Mouse (Mus musculus) CD8-positive naive resting alpha-beta T cell, adult 2 months (primary cell): ENCODE measurements at regions not wholly inside any gene's neighbourhood (a gene's known extent, or its start where the extent isn't known, plus 50 kb on each side); places are given as distances from the start of the nearest gene placed in this dataset.

ENCODE experiments used
- DNase-seq, 2 experiments: peaks; one replicate each; pipeline ENCODE4 v3.0.0; 2022; ENCODE audit warnings: low read depth in 2 of 2, low spot score in 2 of 2

DNA sequence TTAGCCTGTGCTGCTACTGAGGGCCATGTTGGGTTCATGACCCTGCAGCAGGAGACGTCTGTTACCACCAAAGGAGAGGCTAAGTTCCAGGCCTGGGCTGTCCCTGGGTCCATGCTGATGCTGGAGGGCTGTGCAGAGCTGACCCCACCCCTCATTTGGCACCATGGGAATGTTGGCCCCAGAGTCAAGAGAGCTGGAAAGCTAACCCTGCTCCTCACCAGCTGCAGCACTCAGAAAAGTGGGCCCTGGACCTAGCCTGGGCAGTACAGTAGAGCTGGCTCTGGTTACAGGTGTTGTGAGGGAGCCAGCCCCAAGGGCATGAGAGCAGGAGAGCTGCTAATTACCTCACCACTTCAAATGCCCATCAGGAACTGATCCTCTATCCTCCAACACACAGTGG, 500.9 kb upstream of the Nr5a2 start:
- no peak for DNase-seq

DNA sequence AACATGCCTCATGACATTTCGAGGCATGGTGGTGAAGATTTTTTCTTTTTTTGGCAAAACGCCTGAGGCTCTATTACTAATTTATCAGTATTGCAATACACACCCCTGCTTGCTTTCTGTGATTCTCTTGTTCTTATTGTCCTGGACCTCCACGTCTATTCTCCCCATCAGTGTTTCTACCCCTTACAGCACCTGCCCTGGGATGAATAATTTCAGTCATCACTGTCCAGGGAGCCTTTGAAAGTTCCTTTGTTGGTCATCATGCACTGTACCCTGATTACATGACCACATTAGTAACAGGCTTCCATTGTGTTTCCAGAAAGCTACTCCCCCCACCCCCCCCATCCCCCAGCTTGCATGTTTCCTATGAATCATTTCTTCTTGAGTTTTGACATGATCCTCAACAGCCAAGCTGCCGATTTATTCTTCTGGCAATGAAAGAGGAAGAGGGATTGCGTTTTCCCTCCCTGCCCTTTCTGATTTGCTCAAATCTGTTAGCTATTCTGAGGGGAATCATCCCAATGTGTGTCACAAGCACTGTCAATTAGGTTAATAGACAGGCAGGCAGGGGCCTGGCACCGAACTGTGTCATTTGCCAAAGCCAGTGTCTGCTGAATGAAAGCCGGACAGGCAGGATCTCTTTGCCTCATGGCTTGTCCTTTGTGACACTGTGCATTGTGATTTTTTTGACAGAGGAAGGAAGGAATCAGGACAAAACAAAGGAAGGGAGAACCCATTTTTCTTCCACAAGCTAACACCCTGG, 493.4 kb upstream of the Nr5a2 start:
- no peak for DNase-seq

DNA sequence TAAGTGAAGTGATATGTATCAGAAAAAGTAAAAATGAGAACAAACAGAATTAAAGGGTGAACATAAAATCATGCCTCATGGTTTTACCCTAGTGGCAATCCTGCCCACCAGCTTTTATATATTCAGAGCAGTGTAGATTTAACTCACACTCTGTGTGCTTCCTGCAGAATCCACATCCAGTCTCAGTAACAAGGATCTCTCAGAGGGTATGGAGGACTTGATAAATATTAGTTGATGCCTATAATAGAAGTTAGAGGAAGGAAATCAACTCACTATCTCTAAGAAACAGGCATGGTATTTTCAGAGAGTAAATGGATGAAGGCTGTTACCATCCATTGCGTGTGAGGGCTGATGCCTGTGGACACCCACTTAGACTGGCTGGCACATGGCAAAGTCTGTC, 492.5 kb upstream of the Nr5a2 start:
- no peak for DNase-seq

DNA sequence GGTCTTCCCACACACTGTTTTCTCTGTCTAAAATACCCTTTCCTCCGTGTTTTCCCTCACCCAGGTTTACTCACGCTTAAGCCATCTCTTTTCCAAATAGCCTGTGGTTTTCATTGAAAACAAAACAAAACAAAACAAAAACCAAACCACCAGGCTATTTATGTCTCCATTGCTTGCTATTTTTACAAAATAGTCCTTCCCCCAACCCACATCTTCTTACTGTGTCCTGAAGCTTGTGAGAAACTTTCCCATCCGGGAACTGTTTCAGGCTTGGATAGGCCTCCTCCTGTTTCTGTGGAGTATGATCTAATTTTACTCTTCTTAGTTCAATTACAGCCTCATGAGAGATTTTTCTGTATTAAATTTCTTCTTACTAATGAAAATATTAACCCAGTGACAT, 486.2 kb upstream of the Nr5a2 start:
- DNase-seq: no peak

DNA sequence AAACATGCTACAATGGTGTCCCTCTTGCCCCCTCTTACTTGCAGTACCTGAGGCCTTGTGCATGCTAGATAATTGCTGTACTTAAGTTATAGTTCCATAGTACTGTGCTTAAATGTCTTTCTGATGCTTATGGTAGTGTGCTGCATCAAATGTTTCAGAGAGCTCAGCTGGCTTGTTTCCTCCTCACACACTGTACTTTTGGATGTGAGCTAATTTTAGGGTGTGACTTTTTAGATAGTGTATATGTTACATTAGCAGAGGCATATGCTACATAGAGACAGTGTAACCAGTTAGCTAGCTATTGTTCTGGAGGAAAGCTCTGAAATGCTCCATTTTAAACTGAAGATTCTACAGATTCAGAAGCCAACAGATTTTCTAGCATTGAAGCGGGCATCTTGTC, 467.9 kb upstream of the Nr5a2 start:
- DNase-seq: no peak

DNA sequence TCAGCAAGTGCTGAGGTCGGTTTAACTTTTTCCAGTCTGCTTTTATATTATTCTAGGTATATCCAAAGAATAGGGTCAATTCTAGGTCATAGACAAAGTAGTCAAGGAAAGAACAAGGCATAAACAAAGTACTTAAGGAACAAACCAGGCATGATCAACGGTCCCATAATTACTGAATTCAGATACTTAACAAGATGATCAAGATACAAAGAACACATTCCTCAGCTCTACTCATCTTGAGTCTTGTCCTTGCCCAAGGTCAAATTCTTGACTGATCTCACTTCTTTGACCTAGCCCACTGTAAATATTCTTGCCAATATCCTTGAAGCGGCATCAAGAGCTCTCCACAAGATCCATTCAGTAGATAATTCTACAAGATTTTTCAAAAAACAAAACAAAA, 458.1 kb upstream of the Nr5a2 start:
- DNase-seq: no peak

DNA sequence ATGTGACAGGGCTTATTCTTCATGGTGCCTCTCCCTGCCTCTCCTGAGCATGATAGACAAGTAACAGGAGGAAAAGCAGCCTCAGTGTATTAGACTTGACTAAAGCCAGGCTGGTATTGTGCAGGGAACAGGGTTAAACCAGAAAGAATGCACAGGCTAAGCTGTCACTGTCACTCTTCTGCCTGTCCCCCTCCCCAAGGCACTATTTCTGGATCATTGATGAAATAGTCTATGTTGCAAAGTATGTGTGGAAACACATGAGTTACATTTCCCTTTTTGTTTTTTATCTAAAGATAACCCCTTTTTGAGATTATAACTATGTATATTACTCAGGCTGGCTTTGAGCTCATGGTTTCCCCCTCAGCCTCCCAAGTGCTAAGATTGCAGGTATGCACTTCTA, 436.5 kb upstream of the Nr5a2 start:
- no peak for DNase-seq

DNA sequence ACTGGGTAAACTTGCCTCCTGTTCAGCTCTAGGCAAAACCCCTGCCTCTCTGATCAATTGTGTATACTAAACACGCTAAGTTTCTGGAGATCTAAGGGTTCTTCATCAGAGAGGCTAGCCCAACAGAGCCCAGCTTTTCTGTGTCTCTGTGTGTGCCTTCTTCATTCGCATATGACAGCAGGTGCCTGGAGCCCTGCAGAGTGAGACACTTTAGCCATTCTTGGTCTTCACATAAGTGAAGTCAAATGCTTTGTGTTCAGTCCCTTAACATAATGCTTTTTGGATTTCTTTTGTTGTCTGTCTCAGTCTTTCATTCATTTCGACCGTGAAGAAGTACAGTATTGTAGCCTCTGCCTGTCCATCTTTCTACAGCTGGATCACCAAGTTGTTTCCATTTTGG, 427.3 kb upstream of the Nr5a2 start:
- DNase-seq: no peak

DNA sequence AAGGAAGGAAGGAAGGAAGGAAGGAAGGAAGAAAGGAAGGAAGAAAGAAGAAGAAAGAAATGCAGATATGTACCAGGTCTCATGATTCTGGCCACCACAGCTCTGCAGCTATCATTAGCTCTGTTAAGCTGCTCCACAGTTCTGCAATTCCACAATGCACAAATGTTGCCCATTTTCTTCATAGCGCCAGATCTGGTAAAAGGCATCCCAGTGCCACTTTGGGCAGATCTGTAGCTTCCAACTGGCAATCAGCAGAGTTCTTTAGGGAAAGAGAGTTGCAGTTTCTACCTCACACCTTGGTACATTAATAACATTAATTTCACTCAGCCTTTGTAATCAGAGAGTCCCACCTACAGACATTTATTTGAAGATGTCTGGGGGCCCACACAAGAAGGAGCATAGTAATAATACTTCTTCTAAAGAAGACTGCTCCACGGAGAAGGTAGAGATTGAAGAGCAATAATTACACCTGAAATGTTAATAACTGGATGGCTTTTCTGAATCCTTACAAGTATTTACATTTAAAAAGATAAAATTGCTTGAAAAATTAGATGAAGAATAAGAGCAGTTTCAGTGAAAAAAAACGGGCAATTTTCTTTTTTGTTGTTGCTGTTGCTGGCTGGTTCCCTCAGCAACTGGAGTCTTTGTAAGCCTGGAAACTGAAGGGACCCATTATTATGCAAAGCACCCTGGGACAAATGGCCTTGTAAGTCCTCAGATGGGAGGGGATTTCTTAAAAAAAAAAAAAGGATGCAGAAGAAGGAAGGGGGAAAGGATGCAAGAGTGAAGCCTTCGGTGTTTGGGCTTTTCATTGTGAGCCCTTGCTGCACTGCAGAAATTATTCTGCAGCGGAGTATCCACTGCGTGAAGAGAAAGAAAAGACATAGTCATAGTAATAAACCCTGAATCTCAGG, 418.1 kb upstream of the Nr5a2 start:
- no peak for DNase-seq

DNA sequence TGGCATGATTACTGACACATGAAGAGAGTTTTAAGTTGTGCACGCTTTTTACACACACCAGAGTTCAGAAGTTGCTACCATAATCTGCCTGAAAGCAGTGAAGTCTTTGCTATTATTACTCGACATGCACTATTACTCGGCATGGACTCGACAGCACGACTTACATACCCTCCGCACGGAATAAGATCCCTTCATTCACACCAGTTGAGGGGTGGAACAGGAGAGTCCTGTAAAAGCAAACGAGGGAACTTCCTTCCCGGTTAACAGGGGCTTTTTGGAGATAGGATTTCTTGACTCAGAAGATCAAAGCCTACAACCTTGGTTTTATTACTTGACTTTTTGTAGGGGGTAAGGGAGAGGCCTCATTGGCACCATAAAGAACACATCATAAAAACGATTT, 416.4 kb upstream of the Nr5a2 start:
- no peak for DNase-seq

DNA sequence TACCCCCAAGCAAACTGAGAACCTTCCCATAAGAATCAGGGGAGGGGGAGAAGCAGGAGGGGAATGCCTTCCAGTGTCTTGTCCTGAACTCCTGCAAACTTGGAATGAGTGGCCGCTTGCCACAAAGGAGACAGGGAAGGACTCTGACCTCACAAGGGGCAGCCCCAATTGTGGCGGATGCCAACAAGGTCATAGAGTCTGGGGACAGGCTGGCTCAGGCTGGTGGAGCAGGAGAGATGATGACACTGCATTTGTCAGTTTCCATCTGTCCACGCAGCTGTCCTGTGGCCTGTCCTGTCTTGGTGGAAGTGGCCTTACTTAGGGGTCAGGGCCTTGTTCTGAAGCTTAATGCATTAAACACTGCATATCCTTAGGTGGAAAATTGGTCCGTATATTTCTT, 414.4 kb upstream of the Nr5a2 start:
- no peak for DNase-seq

DNA sequence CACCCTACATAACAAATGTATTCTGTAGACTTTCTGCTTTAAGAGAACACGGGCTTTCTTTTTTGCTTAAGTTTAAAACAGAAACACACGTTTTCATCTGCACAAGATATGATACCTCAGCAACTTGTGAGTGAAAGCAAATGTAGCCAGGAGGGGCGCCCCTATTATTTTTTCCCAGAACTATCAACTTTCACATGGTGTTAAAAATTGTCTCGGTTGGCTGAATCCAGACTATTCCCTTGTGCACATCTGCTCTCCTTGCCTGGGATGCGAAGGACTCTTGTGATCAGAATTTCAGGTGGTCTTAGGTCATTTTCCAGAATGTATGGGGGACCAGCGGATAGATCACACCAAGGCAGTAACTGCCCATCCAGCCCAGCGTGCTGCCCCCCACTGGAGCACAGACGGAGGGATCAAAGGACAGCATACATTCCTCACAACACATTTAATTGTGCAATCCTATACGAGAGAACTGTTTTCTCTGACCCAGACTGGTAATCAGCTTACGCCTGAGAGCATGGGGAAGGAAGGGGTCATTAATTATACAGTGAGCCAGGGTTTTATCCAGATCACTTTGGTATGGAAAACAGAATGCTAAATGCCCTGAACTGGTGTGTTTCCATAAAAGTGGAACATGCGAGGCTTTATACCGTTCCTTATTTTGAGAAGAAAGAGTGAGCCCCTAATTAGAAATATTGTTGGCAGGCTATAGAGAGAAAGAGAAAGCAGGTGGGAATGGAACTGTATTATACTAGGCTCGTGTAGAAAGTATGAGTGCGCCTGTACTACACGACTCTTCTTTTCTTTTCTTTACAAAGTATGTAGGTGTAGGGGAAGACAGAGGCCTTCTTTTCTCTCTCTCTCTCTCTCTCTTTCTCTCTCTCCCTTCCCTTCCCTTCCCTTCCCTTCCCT, 413.5 kb upstream of the Nr5a2 start:
- DNase-seq: no peak

DNA sequence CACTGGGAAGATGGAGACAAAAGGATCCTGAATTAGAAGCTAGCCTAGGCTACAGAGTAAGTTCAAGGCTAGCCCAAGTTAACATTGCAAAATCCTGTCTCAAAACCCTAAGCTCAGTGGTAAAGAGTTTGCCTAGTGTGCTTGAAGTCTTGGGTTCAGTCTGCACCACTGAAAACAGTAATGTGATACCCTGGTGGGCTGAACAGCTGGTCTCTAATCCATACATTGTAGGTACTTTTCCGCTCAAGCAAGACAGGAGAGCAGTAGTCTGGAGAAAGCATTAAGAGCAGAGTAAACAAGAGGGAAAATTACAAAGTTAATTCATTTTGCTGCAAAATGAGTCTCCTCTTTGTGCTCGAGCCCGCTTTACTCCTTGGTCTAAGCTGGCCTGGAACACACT, 412.0 kb upstream of the Nr5a2 start:
- no peak for DNase-seq

DNA sequence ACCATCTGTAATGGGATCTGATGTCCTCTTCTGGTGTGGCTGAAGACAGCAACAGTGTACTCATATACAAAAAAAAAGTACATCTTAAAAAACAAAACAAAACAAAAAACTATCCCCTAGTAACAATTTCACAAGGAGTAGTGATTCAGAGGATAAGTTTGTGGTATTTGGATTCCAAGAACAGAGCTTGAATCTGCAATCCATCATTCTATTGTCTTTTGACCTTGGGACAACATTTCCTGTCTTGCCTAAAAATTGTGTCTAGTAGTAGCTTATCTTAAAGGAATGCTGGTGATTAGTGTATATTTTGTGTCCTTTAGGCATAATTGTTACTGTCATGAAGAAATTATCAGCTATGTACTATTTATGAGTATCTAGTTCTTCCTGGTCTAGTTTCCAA, 404.1 kb upstream of the Nr5a2 start:
- DNase-seq: no peak

DNA sequence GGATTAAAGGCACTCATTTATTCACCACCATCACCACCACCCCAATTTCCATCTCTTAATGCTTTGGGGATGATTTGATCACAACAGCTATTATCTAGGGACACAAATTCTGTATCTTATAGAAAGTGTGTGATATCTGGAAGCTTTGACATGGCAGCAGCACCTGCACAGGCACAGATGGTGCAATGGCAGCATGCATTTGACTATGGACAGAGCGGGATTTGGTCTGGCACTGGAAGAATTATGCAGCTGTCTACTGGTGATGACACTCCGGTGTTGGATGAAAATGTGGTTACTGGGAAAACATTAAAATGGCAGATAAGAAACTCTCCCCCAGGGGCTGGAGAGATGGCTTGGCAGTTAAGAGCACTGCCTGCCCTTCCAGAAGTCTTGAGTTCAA, 403.7 kb upstream of the Nr5a2 start:
- DNase-seq: no peak

DNA sequence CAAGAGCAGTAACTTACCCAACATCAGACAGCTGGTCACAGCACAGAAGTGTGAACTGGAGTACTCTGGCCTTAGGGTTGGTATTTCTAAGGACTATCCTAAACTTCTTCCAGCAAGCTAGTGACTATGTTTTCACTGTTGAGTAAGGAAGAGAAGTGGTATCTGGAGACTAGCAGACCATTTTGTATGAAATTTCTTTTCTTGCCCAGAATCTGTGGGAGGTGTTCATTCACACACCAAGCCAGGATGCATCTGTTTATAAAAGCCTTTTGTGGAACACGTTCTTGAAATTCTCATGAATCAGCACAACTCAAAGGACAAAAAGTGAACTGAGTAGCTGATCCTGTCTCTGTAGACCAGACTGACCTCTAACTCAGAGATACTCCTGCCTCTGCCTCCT, 403.3 kb upstream of the Nr5a2 start:
- no peak for DNase-seq

DNA sequence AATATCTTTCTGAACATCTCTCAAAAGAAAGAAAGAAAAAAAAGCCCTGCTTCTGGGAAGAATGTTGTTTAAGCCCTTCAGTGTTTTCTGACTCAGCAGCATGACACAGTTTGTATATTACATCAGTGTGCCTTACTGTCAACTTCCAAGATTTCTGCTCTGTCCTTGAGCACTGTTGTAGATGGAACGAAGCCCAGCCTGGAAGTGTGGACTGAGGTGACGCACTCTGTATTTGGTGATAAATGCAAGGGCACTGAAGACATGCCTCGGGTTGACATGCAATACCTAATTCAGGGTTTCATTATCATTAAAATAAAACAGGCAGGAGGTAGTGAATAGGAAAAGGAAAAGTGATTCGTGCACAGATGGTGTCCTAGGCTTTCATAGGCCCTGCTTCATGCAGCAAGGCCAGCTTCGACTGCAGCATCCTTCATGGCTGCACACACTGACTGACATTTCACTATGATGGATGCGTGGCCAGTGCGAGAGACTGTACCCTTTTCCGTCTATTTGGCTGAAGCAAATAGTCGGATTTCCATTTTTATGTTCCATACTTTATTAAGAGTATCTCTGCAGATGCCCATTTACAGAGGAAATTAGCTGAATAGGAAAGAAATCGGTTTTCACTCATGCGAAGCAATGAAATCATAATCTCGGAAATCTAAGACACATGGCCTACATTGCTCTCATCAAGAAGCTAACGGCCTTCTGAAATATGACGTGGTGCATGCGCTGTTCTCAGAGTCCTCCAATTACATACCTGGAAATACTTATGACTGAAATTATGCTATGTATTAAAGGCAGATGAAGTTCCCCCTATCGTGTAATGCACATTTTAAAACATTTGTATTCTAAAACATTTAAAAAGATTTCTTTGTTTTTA, 400.7 kb upstream of the Nr5a2 start:
- DNase-seq: no peak

DNA sequence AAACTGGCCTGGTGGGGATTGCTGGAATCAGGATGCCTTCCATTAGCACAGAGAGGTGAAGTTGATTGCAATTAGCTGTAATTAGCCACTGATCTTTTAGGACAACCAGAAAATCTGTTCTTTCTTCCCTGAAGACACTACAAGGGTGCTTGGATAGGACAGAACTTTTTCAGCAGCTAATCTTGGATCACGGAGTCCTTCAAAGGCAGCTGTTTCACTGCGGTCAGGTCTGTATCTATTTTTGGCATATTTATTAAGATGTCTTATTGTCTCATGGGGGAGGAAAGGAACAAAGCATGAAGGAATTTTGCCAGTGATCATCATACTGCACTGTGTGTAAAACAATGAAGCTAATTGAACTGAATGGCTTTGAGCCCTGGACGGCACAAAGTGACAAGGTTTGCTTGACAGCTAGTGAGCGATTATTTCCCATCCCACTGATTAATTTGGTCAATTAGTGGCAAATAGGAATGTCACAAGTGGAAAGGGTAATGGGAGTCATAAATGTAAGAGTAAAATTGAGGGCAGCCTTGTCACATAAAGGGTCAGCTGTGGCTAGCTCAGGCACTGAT, 395.8 kb upstream of the Nr5a2 start:
- no peak for DNase-seq

DNA sequence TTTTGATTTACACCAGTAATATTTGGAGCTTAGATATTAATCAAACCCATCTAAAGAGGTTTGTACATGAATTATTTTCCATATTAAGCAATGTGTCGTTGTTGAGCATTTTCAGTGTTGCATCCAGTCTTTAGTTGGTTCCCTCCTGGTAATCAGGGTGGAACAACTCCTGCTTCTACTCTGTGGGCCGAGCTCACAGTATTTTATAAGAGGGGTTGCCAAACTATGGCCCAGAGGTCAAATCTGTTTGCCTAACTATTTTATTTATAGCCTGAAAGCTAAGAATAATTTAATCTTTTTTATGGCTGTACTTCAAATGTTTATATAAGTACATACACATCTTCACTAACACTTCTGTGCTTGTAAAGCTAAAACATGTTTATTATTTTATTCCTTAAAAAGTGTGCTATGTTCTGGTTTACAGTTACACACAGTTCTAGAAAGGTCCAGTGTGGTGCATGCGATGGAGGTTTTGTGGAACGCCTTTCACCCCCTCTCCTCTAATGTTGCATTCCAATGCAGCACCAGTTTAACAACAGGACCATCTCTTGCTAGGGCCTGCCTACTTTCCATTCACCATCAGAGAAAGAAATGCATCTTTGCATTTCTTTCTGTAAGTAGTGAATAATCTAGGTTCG, 392.3 kb upstream of the Nr5a2 start:
- DNase-seq: no peak

DNA sequence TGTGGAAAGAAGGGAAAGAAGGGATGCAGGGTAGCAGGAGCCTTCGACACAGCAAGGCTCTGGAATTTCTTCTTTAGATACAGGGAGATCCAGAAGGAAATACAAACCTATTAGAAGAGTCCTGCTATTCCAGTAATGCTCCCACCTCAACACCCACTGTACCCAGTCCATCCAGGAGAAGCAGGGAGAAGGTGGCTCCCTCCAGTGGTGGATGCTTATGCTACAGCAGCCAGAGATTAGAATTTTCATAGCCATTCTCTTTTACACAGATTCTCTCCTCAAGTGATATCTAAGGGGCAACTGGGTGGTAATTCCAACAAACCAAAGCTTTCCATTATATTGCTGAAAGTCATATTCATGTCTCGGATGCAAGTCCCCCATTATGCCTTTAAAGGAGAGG, 373.9 kb upstream of the Nr5a2 start:
- no peak for DNase-seq
